Mouse (Mus musculus) kidney, adult 8-10 months (tissue): ENCODE results near the gene Chchd2.

ENCODE experiments used
- DNase-seq, 2 experiments: peaks; one replicate each; pipeline ENCODE4 v3.0.0; 2022

The Chchd2 gene

GRCm38 (mm10) chr5:129877731-129878455, 9.4 kb downstream of the Chchd2 start:
- peak in 1 of 2 experiments; percentile 26 for DNase-seq

GRCm38 (mm10) chr5:129875098-129875497, 12.2 kb downstream of the Chchd2 start:
- no peak for DNase-seq

DNA sequence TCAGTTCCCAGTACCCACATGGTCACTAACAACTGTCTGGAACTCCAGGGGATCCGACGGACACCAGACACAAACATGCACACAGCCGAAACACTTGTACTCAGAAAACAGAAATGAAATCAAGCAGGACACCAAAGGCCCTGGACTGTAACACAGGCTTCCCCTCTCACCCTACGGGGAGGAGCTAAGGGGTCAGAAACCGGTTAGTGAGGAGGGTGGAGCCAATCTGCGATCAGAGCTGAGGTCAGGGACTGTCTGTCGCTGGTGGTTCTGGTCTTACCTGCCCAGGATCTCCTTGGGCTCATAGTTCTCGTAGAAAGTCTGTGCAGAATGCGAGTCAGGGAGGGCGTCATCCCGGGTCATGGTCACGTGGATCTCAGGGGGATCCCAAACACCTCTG, 13.3 kb downstream of the Chchd2 start:
- no peak for DNase-seq

GRCm38 (mm10) chr5:129871238-129871637, 16.0 kb downstream of the Chchd2 start:
- no peak for DNase-seq

DNA sequence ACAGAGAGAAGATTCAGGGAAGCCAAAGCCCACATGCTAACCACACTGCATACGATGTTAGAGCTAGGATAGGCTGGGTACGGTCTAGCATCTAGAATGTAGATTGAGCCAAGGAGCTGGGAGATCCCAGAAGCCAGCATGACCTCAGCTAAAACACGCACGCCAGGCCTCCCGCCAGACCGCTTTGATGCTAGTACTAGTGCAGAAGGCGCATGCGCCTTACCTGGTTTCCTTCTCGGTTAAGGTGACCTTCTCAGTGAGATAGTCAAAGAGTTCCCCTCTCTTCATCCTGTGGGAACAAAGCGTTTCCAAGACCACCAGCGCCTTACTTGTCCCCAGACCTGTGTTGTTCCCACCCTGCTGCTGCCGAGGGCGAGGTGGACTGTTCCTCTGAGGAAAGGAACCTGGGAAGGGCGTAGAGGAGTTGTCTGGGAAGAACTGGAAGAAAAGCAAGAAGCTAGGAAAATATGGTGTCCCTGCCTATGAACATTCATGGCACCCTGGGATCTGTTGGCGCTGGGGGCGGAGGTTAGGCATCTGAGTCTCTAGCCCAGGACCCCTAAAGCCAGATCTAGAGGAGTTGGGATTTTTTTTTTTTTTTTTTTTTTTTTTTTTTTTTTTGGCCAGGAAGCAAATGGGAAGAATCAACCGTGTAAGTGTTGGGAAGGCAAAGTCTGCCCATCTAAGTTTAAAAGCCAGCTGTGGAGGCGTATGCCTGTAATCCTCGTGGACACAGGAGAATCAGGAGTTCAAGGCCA, 17.9 kb downstream of the Chchd2 start:
- DNase-seq: no peak

DNA sequence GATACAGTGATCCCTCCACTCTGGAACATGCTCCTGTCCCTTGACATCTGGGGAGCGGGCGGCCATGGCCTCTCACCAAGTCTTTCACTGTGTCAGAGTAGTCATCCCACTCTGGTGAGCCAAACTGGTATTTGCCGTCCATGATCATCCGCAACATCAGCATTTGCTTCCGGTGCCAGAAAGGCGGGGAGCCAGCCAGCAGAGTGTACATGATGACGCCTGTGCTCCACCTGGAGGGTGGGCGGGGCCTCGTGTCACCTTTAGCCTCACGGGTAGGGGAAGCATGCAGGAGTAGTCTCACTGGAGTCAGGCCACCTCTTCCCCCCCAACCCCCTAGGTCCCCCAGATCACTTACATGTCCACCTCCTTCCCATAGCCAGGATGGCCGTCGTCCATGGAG, 21.4 kb downstream of the Chchd2 start:
- DNase-seq: no peak

- peak in 1 of 2 experiments; percentile 58 for DNase-seq
Measured at GRCm38 (mm10) chr5:129864467-129864866, 22.8 kb downstream of the Chchd2 start.

DNA sequence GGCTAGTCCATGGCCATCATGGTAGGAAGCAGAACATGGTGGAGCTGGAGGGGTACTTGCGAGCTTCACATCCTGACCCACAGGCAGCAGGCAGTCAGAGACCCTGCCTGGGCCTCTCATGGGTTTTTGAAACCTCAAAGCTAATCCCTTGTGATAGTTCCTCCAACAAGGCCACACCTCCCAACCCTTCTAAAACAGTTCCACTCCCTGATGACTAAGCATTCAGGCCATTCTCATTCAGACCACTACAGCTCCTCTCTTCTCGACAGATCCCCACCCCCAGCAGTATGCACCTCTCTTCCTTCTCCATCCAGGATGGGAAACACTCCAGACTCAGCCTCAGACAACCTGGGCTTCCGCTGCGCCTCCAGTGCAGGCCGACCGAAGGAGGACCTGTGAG, 24.9 kb downstream of the Chchd2 start:
- DNase-seq: no peak

- DNase-seq: no peak
Measured at GRCm38 (mm10) chr5:129856414-129856813, 30.9 kb downstream of the Chchd2 start.

- DNase-seq: no peak
Measured at GRCm38 (mm10) chr5:129855163-129855562, 32.1 kb downstream of the Chchd2 start.

DNA sequence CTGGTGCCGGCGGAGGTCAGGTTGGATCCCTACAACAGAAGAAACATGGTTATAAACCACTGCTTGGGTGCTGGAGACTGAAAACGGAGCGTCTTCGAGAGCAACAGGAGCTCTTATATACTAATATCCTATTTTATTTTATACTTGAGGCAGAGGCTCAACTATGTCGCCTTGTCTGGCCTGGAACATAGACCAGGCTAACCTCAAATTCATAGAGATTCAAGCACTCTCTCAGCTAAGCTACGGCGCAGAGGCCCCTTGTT, 39.8 kb downstream of the Chchd2 start:
- no peak for DNase-seq

DNA sequence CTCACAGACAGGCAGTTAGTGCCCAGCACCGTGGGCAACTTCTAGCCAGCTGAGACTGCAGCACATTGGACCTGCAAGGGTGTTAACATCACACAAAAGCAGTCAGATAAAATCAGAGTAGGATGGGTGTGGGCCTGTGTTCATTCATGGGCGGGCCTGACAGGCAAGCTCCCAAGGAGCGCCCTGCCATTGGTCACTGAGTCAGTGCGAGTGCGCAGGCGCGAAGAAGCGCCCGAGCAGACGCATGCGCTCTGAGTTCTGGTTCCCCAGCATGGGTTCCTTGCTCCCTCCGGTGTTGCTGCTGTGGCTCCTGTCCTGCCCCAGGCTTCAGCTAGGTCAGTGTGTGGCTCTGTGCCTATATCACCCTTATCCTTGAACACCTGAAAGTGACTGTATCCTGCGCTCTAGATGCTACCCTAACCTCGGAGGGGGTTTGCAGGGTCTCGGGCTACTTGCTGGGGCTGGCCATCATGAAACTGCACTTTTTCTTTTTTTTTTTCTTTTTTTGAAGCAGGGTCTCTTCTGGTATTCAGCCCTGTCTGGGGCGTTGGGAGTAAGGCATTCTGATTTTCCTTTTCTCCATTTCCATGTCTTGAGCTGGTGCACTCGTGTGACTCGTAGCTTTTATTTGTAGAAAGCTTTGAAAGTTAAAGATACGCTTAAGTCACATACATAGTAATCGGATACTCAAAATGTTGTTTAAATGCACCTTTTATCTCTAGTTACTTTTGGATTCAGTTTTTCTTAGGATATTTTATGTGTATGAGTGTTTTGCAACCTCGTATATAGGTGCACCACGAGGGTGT, 40.3 kb downstream of the Chchd2 start, which contains the start of gene Sumf2:
Gene Sumf2 (plus strand): TSS at position 235 of the 806 bp plus-strand sequence.
- peak; percentile 96 to 97 for DNase-seq

GRCm38 (mm10) chr5:129844848-129845247, 42.4 kb downstream of the Chchd2 start:
- DNase-seq: no peak
